Mouse (Mus musculus) gastrocnemius, postnatal 14 days (tissue): ENCODE measurements around the gene 2010300C02Rik. TPM values are rescaled to one million over a fixed set of nuclear protein-coding genes. Genes with fewer than 3 reads are reported as not detected.

ENCODE experiments used
- DNase-seq: peaks from one replicate; pipeline ENCODE4 v3.0.0; 2021; ENCODE audit warnings: mixed read lengths
- intact Hi-C: fragments of 180-260 bp; cut with DNase I; formaldehyde crosslinking; loops from one replicate; pipeline ENCODE4 v1.15.1; 2025; ENCODE audit warnings: low total_unique reads
- long read RNA-seq, 2 experiments: library from polyadenylated mRNA; stranded (forward); transcript quantifications; one replicate each; pipeline ENCODE4 v2.0.0; 2021
- total RNA-seq, 2 experiments: library from RNA; stranded (reverse); gene quantifications; 2 replicates each; pipeline ENCODE4 v1.2.3; 2021

2010300C02Rik gene
- total RNA-seq, result under 1 TPM; 0.25 to 0.35 TPM
- long read RNA-seq, experiment 1, full-length matches to known transcripts, result 1 of 1 reads
- long read RNA-seq, experiment 1, partial matches to known transcripts, result 0 of 1 reads
- long read RNA-seq, experiment 1, other reads (novel, unspliced or antisense), result 0 of 1 reads
- long read RNA-seq, experiment 2, partial matches to known transcripts, result 0 of 1 reads
- long read RNA-seq, experiment 2, other reads (novel, unspliced or antisense), result 1 of 1 reads

DNA sequence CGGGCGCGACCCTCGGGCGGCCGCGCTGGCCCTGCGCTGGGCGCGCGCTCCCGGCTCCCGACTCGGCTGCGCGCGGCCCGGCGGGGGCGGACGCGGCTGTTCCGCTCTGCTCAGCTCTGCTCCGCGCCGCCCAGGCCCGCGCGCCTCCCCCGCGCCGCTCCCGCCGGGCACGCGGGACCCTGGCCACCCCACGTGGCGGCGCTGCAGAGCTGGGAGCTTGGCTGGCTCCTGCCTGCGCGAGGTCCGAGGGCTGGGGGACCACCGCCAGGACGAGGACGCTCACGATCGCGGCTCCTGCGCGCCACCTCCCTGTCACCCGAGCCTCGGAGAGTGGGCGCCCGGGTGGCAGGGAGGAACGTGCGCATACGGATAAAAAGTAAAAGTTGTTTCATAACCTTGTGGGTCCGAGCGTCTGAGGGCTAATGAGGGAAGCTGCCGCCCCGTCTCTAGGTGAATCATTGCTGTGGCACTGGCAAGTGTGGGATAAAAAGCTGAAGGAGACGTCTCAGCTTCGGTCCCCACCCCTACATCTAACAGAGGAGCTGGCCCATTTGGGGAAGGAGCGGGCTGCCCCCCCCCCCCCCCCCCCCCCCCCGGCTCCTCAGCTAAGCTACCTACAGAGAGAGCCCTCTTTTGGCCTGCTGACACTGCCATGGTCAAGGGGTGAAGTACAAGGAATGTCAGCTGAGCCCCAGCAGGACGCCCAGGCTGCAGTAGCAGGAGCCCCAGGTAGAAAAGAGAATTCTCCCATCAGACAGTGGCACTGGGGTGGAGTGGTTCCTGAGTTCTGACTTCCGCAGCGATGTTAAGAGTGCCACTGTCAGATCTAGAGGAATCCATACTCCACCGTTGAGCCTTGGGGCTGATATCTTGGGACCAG is at the start of gene 2010300C02Rik:
2010300C02Rik (minus strand) TSS at position 325 of the 880 bp plus-strand sequence.
- peak; percentile 51 for DNase-seq
- intact Hi-C loops, result no loop called here

DNA sequence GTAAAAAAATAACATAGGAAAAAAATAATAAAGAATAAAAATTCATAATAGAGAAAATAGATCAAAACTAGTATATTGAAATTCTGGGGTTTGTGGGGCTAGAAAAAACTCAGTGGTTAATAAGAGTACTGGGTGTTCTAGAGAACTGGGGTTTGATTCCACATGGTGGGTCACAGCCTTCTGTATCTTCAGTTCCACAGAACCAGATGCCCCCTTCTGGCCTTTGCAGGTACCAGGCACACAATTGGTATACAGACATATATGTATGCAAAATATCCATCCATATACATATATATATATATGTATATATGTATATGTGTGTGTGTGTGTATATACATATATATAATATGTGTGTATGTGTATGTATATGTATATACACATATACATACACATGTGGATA is 39.5 kb upstream of the 2010300C02Rik start:
- no peak for DNase-seq

DNA sequence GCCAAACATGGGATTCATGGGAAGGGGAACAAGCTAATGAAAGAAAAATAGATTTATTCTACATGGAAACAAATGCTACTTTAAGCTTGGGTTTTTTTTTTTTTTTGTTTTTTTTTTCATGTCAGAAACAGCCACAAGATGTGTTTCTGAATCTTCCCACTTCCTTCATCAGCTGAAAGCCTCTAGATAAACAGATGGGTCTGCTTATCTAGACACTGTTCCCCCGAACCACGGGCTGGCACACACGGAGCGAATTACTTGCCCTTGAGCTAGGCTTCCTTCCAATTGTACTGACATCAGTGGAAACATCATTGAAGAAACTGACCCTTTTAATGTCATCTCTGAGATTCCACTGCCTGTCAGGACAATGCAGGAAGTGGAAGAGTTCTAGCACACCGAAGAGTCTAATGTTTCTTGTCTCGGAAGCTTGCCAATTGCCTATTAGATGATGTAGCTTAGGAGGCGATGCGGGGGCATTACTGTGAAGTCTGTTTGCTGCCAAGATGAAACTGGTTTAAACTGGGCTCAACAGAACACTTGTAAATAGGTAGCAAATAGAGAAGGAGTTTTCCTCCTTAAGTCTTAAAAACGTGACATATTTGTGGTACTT is 24.9 kb upstream of the 2010300C02Rik start:
- DNase-seq, result no peak
- intact Hi-C loops, result no loop called here

More for the DNA sequence above, 39.5 kb upstream of the 2010300C02Rik start:
- intact Hi-C loops, result no loop called here

DNA sequence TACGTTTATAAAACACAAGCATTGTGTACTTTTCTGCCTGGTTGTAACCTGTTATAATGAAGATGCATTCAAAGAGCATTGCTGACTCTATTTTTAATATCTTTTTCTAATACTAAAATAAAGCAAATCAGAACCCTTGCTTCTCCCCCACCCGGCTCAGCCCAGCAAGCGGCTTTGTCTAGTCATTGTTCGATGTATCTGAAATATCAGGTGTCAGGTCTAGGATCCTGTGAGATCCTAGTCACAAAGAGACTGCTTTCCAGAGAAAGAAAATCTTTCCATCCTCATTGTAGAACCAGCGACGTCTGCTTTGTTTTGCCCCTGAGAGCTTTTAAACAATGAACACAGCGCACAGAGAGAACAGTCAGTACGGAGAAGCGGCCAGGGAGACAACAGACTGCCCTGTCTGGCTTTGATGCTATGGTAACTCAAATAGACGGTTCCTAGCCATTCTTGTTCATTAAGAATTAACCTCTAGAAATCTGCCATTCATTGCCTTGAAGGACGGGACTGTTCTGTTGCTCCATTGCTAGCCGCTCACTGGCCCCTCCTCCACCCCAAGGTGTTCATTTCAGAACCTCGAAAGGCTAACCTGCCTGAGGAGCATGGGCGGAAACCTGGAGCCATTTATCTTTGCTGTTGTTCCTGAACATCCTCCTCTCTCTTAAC is 22.9 kb upstream of the 2010300C02Rik start:
- intact Hi-C loops, result no loop called here
- DNase-seq, result no peak

DNA sequence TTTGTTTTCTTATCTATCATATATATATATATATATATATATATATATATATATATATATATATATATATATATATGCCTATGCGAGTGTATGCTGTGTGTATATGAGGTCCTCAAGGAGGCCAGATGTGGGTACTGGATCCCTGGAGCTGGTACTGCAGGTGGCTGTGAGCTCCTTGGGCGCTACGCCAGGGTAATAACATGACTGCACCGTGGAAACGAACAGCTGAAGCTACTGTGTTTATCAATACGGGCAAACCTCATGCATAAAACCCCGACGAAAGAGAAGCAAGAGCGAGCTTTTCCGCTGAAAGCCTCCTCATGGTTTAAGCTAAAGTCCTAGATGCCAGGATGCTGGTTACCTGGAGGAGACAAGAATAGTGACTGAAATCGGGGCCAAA is 22.2 kb upstream of the 2010300C02Rik start:
- intact Hi-C loops, result no loop called here

DNA sequence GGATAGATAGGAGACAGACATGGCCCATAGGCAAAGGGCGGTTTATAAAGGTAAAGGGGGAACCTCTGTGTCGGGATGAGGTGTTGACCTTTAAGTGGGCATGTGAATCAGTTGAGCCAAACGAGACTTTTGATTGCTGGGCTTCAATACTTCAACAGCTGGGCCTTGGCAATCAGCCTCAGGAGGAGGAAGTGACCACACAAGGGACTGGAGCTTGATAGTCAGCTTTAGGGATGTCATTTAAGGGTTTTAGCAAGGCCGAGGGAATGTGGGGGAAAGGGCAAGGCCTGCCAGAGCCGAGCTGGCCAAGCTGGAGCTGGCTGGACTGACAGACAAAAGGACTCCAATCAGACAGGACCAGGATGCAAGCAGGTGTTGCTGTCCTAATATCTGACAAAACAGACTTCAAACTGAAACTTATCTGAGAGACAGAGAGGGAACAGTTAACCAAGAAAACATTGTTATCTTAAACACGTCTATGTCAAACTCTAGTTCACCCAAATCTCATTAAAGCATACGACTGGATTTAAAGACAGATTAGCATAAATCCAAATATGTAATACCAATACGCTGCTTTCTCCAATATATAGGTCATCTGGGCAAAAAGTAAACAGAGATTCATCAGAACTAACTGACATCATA is 20.4 kb upstream of the 2010300C02Rik start:
- intact Hi-C loops, result no loop called here

More for the DNA sequence above, 22.2 kb upstream of the 2010300C02Rik start:
- no peak for DNase-seq

DNA sequence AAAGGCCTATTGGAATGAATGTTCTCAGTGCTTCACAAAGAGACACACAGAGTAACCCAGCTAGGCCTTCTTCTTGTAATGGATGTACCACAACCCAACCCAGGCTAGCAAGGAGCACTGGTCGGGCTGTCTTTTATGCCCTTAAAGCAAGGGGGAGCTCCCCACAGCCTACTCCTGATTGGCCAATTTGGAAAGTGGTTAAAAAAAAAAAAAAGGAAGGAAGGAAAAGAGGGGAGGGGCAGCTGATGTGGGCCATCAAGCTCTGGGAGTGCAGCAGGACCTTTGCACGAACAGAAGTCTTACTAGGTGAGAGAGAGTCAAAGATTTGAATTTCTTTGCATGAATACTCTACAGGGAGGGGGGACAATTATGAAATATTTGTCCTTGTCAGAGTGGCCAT is 19.0 kb upstream of the 2010300C02Rik start:
- intact Hi-C loops, result no loop called here
- DNase-seq, result no peak

More for the DNA sequence above, 20.4 kb upstream of the 2010300C02Rik start:
- no peak for DNase-seq

DNA sequence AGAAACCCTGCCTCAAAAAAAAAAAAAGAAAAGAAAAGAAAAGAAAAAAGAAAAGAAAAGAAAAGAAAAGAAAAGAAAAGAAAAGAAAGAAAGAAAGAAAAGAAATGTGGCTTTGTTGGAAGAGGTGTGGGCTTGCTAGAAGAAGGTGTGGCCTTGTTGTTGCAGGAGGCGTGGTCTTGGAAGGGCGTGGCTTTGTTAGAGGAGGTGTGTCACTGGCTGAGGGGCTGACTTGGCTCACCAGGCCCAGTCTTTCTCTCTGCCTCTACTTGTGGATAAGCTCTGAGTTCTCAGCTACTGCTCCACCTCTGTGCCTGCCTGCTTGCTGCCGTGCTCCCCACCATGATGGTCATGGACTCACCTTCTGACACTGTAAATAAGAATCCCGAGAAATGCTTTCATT is 17.2 kb upstream of the 2010300C02Rik start:
- DNase-seq, result no peak
- intact Hi-C loops, result no loop called here

DNA sequence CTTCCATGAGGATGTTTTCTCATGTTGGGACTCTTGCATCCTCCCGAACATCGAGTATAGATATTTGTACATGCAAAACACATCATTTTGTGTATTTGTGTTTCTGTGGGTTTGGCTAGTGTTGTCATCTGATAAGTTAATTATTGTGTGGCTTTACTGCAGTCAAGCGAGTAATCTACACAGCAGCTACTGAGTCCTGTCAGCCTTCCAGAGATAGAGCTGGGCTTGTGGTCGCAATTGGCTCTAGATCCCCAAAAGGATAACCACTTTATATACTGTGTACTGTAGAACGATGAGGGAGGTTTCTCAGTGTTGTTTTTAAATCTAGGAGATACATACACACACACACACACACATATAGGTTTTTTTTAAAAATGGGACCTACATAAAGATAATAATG is 16.0 kb upstream of the 2010300C02Rik start:
- no peak for DNase-seq
- intact Hi-C loops, result no loop called here

DNA sequence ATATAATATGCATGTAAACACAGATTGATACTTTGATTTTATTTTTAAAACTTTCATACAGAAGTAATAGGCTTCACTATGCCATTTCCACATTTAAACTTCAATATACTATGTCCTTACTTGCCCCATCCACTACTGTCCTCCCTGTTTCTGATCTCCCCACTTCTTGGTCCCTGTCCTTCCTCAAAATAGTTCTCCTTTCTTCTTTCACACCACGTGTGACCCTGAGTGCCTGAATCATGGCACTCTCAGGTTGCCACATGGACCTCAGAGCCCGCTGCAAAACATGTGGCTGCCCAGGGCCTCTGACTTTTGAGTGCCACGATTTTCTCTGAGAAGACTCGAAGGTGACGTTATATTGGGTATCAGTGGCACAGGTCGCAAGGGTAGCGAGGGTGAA is 15.0 kb upstream of the 2010300C02Rik start:
- intact Hi-C loops, result no loop called here
- no peak for DNase-seq

DNA sequence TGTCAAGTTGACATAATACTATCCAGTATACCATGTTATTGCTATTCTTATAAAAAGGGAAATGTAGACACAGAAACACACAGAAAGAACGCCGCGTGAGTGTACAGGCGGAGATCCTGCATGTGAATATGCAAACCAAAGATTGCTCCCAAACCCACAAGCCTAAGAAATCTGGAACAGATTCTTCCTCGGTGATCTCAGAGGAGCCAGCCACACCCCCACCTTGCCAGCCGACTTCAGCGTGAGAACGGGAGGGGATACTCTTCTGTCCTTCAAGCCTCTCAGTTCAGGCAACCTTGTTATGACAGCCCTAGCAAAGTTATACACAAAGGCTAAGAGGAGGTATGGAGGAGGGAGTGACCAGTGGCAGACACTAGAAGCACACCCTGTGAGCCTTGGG is 9.5 kb upstream of the 2010300C02Rik start:
- DNase-seq, result no peak
- intact Hi-C loops, result no loop called here

DNA sequence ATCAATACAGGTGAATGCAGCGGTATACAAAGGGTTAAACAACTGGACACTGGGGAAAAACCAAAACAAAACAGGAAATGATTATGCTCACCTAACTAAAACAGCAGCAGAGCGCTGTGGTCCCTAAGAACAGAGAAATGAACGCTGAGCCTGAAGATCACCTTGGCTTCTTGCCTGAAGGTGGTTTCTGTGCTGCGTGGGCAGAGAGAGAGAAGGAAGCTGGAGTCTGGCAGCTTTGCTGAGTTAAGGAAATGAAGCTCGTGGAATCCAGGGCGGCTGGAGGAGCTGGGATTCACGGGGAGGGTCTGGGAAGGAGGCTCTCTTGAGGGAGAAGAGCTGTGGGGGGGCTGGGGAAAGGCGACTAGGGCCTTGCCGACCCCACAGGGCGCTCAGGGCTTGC is 8.2 kb upstream of the 2010300C02Rik start:
- DNase-seq, result no peak
- intact Hi-C loops, result no loop called here

DNA sequence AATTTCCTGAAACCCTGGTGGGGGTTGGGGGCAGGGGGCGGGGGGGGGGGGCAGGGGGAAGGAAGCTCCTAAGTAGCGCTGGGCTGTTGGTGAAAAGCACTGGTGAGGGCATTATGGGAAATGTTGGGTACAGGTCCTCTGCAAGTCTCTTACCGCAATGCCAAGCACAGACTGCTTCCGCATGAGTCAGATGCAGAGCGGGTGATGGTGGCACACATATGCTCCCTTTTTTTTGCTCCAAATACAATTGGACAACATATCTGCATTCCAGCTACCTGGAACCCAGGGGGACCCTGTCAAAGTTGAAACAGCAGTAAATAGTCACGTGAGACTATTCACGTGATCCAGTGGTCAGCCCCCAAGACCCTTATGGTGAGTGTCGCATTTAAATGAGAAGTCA is 7.3 kb upstream of the 2010300C02Rik start:
- intact Hi-C loops, result no loop called here
- DNase-seq, result no peak

DNA sequence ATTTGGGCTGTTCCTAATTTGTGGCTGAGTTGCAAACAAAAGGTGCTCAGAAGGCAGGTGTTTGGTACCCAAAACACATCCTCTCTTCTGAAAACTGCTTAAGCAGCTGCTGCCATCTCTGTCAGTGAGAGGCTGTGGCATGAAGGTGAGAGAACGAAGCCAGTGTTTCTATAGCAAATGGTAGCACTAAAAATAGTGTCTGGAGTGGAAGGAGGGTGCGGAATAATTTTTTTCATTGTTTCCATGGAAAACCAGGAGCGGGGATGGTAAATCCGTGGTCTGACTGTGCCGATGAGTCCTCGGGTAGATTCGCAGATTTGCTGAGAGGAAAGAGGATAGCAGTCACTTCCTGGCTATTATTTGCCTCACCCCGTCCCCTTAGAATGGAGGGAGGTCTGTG is 6.5 kb upstream of the 2010300C02Rik start:
- intact Hi-C loops, result no loop called here
- DNase-seq, result no peak

DNA sequence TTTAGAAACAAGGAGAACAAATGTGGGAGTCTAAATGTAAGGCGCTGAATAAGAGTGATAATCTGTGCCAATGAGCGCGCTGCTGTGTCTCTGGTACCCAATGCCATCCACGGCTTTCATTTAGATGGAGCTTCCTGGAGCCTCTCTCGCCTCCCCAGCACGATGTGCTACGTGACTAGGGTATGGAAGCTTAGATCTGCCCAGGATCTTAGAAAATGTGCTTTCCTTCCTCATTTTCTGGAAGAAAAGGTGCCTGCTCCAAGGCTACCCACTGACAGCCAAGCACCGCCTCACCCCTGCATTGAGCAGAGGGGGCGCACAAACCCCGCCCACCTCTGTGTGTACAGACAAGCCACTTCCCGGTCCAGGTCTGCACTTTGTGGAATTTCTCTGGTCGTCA is 6.0 kb upstream of the 2010300C02Rik start:
- intact Hi-C loops, result no loop called here

DNA sequence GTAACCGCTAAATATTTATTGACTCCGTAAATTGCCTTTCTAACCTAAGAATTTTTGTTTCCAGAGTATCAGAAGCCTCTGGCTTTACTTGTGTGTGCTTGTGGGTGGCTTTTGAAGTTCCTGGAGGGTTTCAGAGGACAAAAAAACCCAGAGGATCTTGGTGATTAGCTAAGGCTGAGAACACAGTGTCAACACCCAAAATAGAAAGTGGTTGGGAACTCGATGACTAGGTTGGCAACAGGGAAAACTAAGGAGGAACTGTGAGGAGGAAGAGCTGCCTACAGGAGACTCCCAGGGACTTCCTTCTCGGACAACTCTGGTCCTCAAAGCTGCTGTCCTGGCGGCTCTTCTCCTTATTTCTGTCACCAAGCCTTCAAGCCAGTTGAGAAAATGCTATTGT is 1.2 kb upstream of the 2010300C02Rik start:
- no peak for DNase-seq
- intact Hi-C loops, result no loop called here

More for the DNA sequence above, 6.0 kb upstream of the 2010300C02Rik start:
- no peak for DNase-seq

DNA sequence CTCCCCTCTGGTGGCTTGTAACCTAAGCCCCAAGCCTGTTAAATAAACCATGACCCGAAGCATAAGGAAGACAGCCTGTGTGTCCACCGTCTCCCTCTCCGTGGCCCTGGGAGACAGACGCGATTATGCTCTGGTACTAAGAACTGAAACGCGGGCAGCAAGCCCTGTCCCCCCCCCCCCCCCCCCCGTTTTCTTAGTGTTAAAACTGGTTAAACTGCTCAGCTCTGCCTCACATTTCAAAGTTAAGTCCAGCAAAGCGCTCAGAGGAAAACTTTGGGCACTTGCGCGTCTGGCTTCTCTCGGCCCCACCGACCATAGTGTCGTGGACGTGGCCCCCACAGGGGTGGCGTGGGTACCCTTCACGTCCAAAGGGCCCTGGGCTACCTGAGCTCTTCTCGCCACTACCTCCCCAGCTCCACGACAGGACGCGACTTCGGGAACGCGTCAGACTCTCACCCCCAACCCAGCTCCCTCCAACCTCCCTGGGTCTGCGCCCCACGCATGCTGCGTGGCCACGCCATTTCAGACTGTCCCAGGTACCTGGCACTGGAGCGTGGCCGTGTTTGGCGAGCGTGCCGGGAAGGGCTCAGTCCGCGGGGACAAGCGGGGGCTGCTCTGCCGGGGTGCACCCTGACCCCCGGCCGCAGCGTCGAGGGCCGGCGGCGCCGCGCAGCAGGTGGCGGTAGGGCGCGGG is 708 bp downstream of the 2010300C02Rik start:
- no peak for DNase-seq
- intact Hi-C loops, result no loop called here

DNA sequence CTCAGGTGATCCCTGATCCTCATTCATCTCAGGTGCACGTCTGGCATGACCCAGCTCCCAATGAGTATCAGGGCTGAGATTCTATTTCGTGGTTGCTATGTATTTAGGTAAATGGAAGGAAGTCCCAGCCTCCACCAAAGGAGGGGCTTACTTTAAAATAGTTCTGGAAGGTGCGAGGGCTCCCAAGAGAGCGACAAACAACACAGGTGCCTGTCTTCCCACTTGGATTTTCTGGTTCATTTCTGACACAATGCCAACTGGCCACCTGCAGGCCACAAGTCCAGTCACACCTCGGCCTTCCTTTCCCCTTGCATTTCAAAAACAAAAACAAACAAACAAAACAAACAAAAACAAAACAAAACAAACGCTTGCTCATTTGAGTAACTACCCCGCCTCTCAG is 1.4 kb downstream of the 2010300C02Rik start:
- DNase-seq, result no peak
- intact Hi-C loops, result no loop called here
